Mouse (Mus musculus) cerebellum, postnatal 10 days (tissue): Measurements from ENCODE around the gene Pex12.
"Not testable (repeated sequence)": the region's sequence is repeated elsewhere in the genome, so short reads cannot be mapped to it uniquely, and the experiment has no call there.

ENCODE experiments used
- DNase-seq, 2 experiments: peaks; one replicate each; pipeline ENCODE4 v3.0.0; 2021; ENCODE audit warnings: mixed read lengths in 2 of 2

Pex12 gene

GRCm38 (mm10) chr11:83302526-83303251, at the start of gene Pex12:
Gene Pex12, minus strand, starts transcription at chr11:83302586.
- peak; percentile 99 for DNase-seq

- DNase-seq: no peak
These were observed 39.4 kb upstream of the Pex12 start for GRCm38 (mm10) chr11:83341716-83342245.

GRCm38 (mm10) chr11:83339705-83340104, 37.3 kb upstream of the Pex12 start:
- DNase-seq: no peak

- no peak for DNase-seq
These were observed 33.4 kb upstream of the Pex12 start for GRCm38 (mm10) chr11:83335826-83336225.

GRCm38 (mm10) chr11:83327427-83327826, 25.0 kb upstream of the Pex12 start:
- peak; percentile 75 to 76 for DNase-seq

DNA sequence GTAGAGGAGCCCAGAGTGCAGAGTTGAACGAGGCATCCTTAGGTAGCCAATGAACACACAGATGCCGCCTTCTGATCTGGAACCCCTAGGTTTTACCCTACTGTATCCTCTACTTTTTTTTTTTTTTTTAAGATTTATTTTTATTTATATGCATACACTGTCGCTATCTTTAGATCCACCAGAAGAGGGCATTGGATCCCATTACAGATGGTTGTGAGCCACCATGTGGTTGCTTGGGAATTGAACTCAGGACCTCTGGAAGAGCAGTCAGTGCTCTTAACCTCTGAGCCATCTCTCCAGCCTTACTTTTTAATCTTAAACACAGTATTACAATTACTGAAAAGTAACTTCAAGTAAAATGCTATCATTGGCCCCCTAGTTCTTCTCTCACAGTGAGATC, 24.3 kb upstream of the Pex12 start:
- not testable (repeated sequence) for DNase-seq

GRCm38 (mm10) chr11:83319048-83319447, 16.7 kb upstream of the Pex12 start:
- no peak for DNase-seq

DNA sequence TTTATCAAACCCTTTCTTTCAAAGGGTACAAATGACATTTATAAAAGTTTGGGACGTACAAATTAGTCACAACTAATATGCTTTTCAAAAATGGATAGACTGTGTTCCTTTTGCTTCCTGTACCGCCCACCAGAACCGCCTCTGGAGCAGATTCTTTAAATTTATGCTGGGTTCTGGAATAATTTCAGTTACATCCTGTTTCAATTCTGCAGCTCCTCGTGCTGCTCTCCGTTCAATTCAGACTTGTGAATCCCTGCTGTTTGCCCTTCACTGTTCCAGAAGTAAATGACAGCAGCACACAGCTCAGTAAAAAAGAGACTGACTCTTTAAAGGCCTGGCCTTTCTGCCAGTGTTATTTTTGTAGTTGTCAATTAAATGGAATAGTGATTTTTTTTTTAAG, 10.1 kb upstream of the Pex12 start:
- DNase-seq: no peak

GRCm38 (mm10) chr11:83306700-83307253, 4.4 kb upstream of the Pex12 start:
- no peak for DNase-seq

GRCm38 (mm10) chr11:83304485-83304884, 2.1 kb upstream of the Pex12 start:
- DNase-seq: no peak

DNA sequence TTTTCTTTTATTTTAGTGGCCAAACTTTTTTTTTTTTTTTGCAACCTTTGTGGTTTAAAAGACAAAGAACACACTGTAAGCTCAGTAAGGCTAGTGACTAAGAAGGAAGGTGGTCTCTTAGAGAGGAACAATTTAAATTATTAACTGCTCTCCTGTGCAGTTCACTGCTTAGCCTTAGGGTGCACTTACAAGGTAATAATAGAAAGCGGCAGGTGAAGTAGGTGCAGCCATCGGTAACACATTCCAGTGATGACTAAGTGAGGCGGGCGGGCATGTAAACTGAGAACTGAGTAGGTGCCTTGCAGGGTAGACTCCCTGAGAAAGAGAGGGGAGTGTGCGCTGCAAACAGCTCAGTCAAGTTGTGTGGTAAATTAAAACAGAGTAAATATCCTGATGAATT, 1.4 kb upstream of the Pex12 start:
- no peak for DNase-seq

GRCm38 (mm10) chr11:83302124-83302523, 262 bp downstream of the Pex12 start:
- peak in 1 of 2 experiments; percentile 34 for DNase-seq

GRCm38 (mm10) chr11:83301431-83301831, 955 bp downstream of the Pex12 start:
- no peak for DNase-seq

GRCm38 (mm10) chr11:83299724-83300123, 2.7 kb downstream of the Pex12 start:
- no peak for DNase-seq

- DNase-seq: peak; percentile 94 to 95
These were observed 3.9 kb downstream of the Pex12 start, which contains the start of gene Ap2b1 for GRCm38 (mm10) chr11:83298225-83299195. Gene Ap2b1, plus strand, starts transcription at chr11:83299024.

DNA sequence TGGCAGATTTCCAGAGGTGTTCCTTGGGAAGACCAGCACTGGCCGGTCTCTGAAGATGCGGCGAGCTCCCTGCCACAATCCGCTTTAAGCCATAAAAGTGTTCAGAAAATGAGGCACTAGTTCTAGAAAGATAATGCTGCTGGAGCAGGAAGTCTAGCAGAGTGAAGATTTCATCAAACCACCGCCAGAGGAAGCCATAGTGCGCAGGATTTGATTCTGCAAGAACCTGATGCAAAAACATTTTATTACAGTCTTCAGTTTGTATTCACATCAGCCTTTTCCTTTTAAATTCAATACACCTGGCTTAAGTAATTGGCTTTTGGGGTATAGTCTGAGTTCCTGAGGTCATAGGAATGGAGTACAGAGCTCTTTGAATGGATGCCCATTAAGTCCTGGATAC, 4.6 kb downstream of the Pex12 start:
- DNase-seq: no peak

DNA sequence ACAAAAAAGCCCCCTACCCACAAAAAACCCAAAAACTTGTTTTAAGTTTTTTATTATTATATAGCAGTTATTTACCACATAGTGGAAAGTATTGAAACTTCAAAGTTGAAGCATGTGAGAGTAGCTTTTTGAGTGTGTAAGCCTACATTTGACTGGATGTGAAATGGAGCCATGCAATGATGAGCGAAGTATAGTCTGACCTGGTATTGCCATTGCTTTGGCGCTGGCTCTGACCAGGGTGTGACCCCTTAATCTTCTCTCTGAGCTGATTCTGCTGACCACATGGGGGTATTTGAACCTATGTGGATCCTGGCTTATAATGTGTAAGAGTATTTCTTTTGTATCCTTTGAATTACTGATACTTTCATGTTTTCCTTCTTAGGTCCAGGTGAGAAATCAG, 8.3 kb downstream of the Pex12 start:
- no peak for DNase-seq

GRCm38 (mm10) chr11:83293182-83293581, 9.2 kb downstream of the Pex12 start:
- no peak for DNase-seq

DNA sequence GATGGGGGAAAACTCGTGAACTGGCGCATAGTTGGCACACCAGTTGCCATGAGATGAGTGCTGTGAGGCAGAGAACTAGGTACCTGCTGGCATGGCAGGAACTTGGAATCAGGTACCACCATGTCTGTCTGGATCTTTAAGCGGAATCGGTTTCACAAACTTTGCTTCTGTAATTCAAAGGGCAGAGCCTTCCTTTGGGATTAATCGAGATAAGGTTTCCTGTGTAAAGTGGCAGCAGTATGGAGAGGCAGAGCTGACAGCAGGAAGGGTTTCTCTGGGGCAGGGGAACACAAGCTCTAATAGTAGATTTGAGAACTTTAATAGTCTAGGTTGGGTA, 10.2 kb downstream of the Pex12 start:
- peak in 1 of 2 experiments; percentile 25 for DNase-seq

- peak; percentile 96 to 97 for DNase-seq
These were observed 10.8 kb downstream of the Pex12 start for GRCm38 (mm10) chr11:83291375-83292250.

- no peak for DNase-seq
These were observed 12.8 kb downstream of the Pex12 start for GRCm38 (mm10) chr11:83289633-83290032.

DNA sequence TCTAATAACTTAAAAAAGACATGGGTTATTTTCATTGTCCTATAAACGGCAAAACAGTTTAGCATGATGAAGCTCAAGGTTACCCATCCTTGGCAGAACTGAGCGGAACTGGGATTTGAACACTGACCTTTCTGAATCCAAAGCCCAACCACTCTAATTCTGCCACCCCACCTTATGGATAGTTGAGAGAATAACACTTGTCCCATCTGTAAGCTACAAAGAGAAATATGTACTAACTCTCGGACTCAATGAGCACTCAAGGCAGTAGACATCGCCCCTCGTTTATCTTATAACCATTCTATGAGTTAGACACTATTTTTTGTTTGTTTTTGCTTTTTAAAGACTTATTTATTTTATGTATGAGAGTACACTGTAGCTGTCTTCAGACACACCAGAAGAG, 13.3 kb downstream of the Pex12 start:
- no peak for DNase-seq
